Mouse (Mus musculus) cortical plate, adult 2 months (tissue): Measurements from ENCODE around the gene 9030025P20Rik. TPM values are rescaled to one million over a fixed set of nuclear protein-coding genes. Genes with fewer than 3 reads are reported as not detected.
A peak's percentile ranks its signal among the peaks of the same experiment; 100 is the strongest.
"Not testable (repeated sequence)": the region's sequence is repeated elsewhere in the genome, so short reads cannot be mapped to it uniquely, and the experiment has no call there.

ENCODE experiments used
- H3K27ac ChIP-seq: fragments of 200-500 bp; 2 replicates; pipeline ENCODE4 v1.5.1; 2012; ENCODE audit warnings: low read length, control low read depth, inconsistent platforms; ENCODE audit not compliant: insufficient read depth
- H3K4me1 ChIP-seq: fragments of 200-500 bp; 2 replicates; pipeline ENCODE4 v1.6.1; 2011; ENCODE audit warnings: low read length; ENCODE audit not compliant: control insufficient read depth, insufficient read depth
- H3K4me3 ChIP-seq: fragments of 200-500 bp; 2 replicates; pipeline ENCODE4 v1.5.1; 2011; ENCODE audit warnings: mild to moderate bottlenecking, low read length, control low read depth; ENCODE audit not compliant: insufficient read depth
- CTCF ChIP-seq: fragments of 200-500 bp; IDR thresholded peaks from 2 replicates; pipeline ENCODE4 v1.5.1; 2011; ENCODE audit warnings: mild to moderate bottlenecking, control low read depth, low read length; ENCODE audit not compliant: insufficient read depth; ENCODE audit errors: extremely low read depth
- POLR2A ChIP-seq: fragments of 200-500 bp; IDR thresholded peaks from 2 replicates; pipeline ENCODE4 v1.6.1; 2011; ENCODE audit warnings: mild to moderate bottlenecking, low read length, control low read depth; ENCODE audit not compliant: insufficient read depth; ENCODE audit errors: extremely low read depth
- polyA plus RNA-seq: library from polyadenylated mRNA; depleted of rRNA; stranded (reverse); fragments of >200 nt; gene quantifications from 2 replicates; pipeline ENCODE4 v1.2.3, GENCODE M21; 2012; rRNA removed

9030025P20Rik gene
- 16.3 and 16.9 TPM in 2 replicates for polyA plus RNA-seq

DNA sequence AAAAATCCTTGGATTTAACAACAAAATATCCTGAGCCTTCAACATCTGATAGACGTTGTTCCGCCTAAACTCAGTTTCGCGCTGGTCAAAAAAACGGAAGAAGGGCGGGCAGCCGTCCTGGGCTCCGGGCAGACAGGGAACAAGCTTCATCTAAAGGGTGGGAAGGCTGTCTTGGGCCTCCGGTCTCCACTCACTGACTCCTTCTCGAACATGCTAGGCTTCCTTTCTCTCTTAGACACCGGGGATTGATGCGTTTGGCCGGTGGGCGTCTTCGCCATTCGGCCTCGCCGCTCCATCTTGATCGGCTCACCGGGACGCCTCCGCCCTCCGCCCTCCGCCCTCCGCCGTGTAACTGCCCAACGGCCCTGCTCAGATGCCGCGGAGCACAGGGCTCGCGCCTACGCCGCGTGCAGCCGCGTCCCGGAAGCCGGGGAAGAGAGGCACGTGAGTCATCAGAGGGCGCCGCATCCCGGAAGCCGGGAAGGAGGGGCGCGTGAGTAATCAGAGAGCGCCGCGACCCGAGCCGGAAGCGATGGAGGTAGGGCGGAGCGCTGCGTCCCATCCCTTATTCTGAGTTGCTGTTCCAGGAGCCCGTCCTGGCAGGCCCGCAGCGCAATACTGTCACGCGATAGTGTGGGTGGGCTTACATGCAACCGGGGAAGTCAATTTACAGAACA lies at the start of gene 9030025P20Rik, which contains the start of gene Gm3417:
TSS of gene 9030025P20Rik (plus strand) at position 107 of the 677 bp plus-strand sequence.
TSS of gene Gm3417 (minus strand) at position 429 of the 677 bp plus-strand sequence.
- H3K4me3 ChIP-seq, H3K27ac ChIP-seq, H3K4me1 ChIP-seq: not testable (repeated sequence)

DNA sequence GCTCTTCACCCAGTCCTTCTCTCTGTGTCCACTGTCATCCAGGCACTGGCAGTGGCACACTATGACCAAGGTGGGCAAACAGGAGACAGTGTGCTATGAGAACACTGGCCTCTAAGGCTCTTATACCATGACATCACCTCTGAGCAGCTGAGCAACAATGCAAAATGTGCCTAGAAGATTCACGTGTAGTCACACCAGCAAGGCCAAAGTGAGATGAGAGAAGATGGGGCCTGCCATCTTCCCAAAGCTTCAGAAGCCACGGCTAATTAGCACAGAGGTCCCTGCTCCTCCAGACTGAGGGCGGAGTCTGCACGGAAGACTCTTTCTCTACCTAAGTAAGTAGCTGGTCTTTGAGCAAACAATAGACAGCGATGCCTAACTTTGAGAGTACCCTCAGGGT lies 49.6 kb upstream of the 9030025P20Rik start:
- TF ChIP-seq CTCF: no peak
- no peak for TF ChIP-seq POLR2A
- H3K27ac ChIP-seq: no peak overlapping the region
- no peaks in the 10 kb centered on the region for H3K4me1 ChIP-seq
- no peak overlapping the region for H3K4me3 ChIP-seq

GRCm38 (mm10) chr17:14930697-14931096 lies 47.6 kb upstream of the 9030025P20Rik start:
- H3K4me1 ChIP-seq: no peaks in the 10 kb centered on the region
- no peak overlapping the region for H3K27ac ChIP-seq
- H3K4me3 ChIP-seq: no peak overlapping the region
- TF ChIP-seq POLR2A (no peak), CTCF (no peak)

GRCm38 (mm10) chr17:14931469-14931868 lies 46.8 kb upstream of the 9030025P20Rik start:
- no peak for TF ChIP-seq CTCF
- no peak for TF ChIP-seq POLR2A
- H3K4me3 ChIP-seq: no peak overlapping the region
- no peak overlapping the region for H3K27ac ChIP-seq
- H3K4me1 ChIP-seq: no peaks in the 10 kb centered on the region

DNA sequence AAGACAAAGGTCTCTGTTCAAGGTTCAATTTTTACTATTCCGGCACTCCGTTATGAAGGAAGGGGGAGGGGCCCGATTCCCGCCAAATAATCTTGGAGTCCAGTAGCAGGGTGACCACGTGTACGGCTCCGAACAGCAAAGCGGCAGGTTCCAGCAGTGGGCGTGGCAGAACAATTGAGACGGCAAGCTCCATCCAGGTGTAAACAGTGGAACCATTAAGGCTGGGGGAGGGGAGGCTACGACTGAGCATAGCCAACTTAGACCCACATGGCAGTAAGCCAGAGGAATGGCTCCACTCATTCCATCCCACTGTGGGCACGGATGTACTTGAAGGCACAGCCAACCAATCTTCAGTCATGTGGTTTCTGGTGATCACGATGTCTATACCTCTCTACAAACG lies 43.0 kb upstream of the 9030025P20Rik start:
- not testable (repeated sequence) for H3K4me3 ChIP-seq, H3K27ac ChIP-seq, H3K4me1 ChIP-seq

DNA sequence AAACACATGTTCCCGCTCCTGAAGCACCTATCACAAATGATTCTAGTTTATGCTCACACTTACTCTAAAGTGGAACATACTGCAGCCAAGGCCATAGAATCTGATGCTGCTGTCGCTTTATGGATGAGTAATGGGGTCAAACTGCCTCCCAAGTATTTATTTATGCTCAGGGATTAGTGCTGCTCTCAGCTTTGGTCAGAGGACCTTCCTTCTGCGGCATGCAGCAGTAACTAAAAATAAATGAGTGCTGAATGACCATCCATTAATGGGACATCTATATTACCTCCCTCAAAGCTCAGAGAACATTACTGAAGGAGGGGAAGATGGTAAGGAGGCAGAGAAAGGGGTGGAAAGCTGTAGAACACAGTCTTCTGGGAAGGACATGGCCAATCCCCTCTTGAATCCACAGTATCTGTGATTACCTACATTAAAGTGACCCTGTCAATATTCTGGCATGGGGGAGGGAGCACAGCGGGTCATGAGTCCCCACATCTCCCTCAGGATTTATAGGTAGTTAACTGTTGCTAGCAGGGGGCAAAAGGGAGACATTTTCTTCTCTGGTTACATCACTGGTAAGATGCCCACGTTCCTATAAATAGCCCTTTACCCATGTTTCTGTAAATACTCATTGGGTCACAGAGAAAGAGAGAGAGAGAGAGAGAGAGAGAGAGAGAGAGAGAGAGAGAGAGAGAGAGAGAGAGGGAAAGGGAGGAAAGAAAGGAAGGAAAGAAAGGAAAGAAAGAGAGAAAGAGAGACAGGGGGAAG lies 42.2 kb upstream of the 9030025P20Rik start:
- no peak overlapping the region for H3K27ac ChIP-seq
- no peak for TF ChIP-seq CTCF
- no peak for TF ChIP-seq POLR2A
- no peak overlapping the region for H3K4me3 ChIP-seq
- no peaks in the 10 kb centered on the region for H3K4me1 ChIP-seq

GRCm38 (mm10) chr17:14942181-14942580 lies 36.1 kb upstream of the 9030025P20Rik start:
- H3K4me3 ChIP-seq: peak overlapping the region; percentile 82; the same call in 1 of the 2 replicates
- H3K27ac ChIP-seq, H3K4me1 ChIP-seq: not testable (repeated sequence)

DNA sequence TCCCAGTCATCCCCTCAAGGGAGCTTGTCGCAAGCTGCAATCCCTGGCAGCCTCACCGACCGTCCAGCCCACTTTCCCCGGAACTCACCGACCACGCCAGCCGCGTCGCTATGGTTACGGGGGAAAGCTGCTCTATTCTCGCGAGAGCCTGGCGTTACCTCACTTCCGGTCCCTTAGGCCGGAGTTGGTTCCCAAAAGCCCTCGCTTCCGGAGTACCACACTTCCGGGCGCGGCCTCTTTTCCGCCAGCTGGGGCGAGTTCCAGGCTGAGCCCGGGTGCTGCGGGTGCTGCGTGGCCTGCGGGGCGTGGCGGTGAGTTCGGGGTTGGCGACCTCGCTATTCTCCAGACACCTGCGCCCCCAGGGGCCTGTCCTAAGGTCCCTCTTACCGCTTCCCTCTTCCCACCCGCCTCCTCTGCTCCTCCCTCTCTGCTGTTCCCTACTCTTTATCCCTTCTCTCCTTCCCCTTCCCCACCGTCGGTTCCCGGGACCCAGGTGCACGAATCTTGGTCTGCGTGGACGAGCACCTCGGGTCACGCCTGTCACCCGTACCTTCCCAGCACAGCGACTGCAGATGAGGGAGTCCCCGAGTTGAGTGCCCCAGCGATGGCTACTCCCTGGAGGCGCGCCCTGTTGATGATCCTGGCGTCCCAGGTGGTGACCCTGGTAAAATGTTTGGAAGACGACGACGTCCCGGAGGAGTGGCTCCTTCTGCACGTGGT lies 35.1 kb upstream of the 9030025P20Rik start, which contains the start of the genes Wdr27 and 1600012H06Rik:
TSS of gene Wdr27 (minus strand) at position 150 of the 720 bp plus-strand sequence.
TSS of gene 1600012H06Rik (plus strand) at position 176 of the 720 bp plus-strand sequence.
- TF ChIP-seq CTCF (no peak), POLR2A (peak; percentile 83)
- peaks cover 5% of the 10 kb centered on the region for H3K4me1 ChIP-seq
- peak within 1 kb of the TSS; percentile 82 for H3K4me3 ChIP-seq
- 0 out of 2 replicates have a peak within 1 kb of the TSS, but pooled peaks have one; percentile 36 for H3K27ac ChIP-seq

- H3K4me1 ChIP-seq: peaks cover 5% of the 10 kb centered on the region
- H3K4me3 ChIP-seq: peak overlapping the region; percentile 82
- TF ChIP-seq POLR2A: no peak
- no peak for TF ChIP-seq CTCF
- no peak overlapping the region for H3K27ac ChIP-seq
These were observed 34.6 kb upstream of the 9030025P20Rik start for GRCm38 (mm10) chr17:14943729-14944059.

DNA sequence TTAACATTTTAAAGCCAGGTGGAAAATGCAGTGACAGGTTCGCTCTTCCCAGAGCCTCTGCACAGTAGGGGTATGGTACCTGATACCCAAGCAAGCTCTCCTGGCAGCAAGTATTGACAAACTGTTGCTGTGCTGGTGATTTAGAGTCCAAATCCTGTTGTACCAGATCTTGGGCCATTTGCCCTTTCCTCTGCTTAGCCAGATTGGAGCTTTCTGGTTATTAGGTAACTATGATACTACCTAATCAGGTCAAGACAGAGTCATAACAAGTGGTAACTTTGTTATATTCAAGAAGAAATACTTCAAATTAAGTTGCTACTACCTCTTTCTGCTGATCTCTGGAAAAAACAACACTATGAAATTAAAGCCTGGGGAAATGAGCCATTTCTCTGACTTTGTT lies 33.7 kb upstream of the 9030025P20Rik start:
- no peak overlapping the region for H3K27ac ChIP-seq
- H3K4me1 ChIP-seq: peaks cover 6% of the 10 kb centered on the region
- H3K4me3 ChIP-seq: no peak overlapping the region; the same call in 1 of the 2 replicates
- TF ChIP-seq CTCF (no peak), POLR2A (no peak)
